Mouse (Mus musculus): ENCODE measurements around the gene Thrb.

DNA sequence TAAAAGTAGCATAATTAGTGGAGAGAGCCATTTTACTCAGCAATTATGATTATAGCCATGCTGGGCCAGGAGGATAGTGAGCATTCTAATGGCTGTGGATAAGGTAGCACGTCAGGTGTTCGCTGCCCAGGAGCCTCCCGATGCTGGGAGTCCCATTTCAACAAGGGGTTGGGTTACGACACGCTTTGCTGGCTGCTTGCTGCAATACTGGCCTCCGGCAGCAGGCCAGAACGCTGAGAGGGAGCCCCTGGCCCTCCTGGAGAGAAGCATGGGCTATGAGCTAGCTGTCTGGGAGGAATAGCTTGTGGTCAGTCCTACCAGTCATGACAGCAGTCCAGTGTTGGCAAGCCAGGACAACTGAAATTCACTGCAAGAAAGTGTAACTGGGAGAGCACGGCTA lies 187.2 kb downstream of the Thrb start:
- TF ChIP-seq FLI1 (IDR thresholded peaks at IDR 0.05; ENCODE audit: low read length) (no peak), GATA1 (IDR thresholded peaks at IDR 0.05; ENCODE audit: borderline replicate concordance, low read length) (no peak)
